Mouse (Mus musculus) regulatory T cell (primary cell): ENCODE results near the gene Ugt1a7c.
"Not testable (repeated sequence)": the region's sequence is repeated elsewhere in the genome, so short reads cannot be mapped to it uniquely, and the experiment has no call there.

Source experiments
- in situ Hi-C: fragments of 300-600 bp; cut with MboI, MseI; formaldehyde crosslinking; loops from one replicate; pipeline ENCODE4 v1.15.1; 2025; ENCODE audit warnings: high pct_unique_total_duplicates

Gene Ugt1a7c

GRCm38 (mm10) chr1:88094941-88095492 is at the start of gene Ugt1a7c:
TSS of gene Ugt1a7c (plus strand) at chr1:88095062.
- in situ Hi-C loops = loop anchor here (10.0 kb wide), 1 partner anchor 110 kb away; the partner anchor contains the start of genes Dnajb3 and Ugt1a2

- in situ Hi-C loops = not testable (repeated sequence)
These were observed 47.5 kb upstream of the Ugt1a7c start for GRCm38 (mm10) chr1:88047408-88047807.

GRCm38 (mm10) chr1:88055088-88055487 is 39.8 kb upstream of the Ugt1a7c start, which contains the start of gene Ugt1a10:
TSS of gene Ugt1a10 (plus strand) at chr1:88055388.
- in situ Hi-C loops = no loop called here

GRCm38 (mm10) chr1:88066472-88067102 is 28.3 kb upstream of the Ugt1a7c start:
- in situ Hi-C loops = not testable (repeated sequence)

GRCm38 (mm10) chr1:88070495-88070894 is 24.4 kb upstream of the Ugt1a7c start, which contains the start of gene Ugt1a9:
TSS of gene Ugt1a9 (plus strand) at chr1:88070800.
- in situ Hi-C loops = no loop called here

- in situ Hi-C loops = no loop called here
These were observed 24.0 kb upstream of the Ugt1a7c start for GRCm38 (mm10) chr1:88070902-88071301.

- in situ Hi-C loops = no loop called here
These were observed 20.4 kb upstream of the Ugt1a7c start for GRCm38 (mm10) chr1:88074471-88074870.

- in situ Hi-C loops = no loop called here
These were observed 17.7 kb upstream of the Ugt1a7c start for GRCm38 (mm10) chr1:88077128-88077527.

- in situ Hi-C loops = no loop called here
These were observed 13.2 kb upstream of the Ugt1a7c start for GRCm38 (mm10) chr1:88081670-88082069.

- in situ Hi-C loops = no loop called here
These were observed 8.7 kb upstream of the Ugt1a7c start for GRCm38 (mm10) chr1:88086125-88086524.

GRCm38 (mm10) chr1:88087513-88087912 is 7.3 kb upstream of the Ugt1a7c start, which contains the start of gene Ugt1a8:
TSS of gene Ugt1a8 (plus strand) at chr1:88087813.
- in situ Hi-C loops = no loop called here

GRCm38 (mm10) chr1:88092341-88092740 is 2.5 kb upstream of the Ugt1a7c start:
- in situ Hi-C loops = loop anchor here (10.0 kb wide), 1 partner anchor 112 kb away; the partner anchor contains the start of genes Dnajb3 and Ugt1a2

- in situ Hi-C loops = loop anchor here (10.0 kb wide), 1 partner anchor 111 kb away; the partner anchor contains the start of genes Dnajb3 and Ugt1a2
These were observed 589 bp upstream of the Ugt1a7c start for GRCm38 (mm10) chr1:88094270-88094676.

- in situ Hi-C loops = loop anchor here (10.0 kb wide), 1 partner anchor 106 kb away; the partner anchor contains the start of genes Dnajb3 and Ugt1a2
These were observed 3.7 kb downstream of the Ugt1a7c start for GRCm38 (mm10) chr1:88098546-88098945.

GRCm38 (mm10) chr1:88099691-88100090 is 4.8 kb downstream of the Ugt1a7c start:
- in situ Hi-C loops = loop anchor here (10.0 kb wide), 1 partner anchor 105 kb away; the partner anchor contains the start of genes Dnajb3 and Ugt1a2

- in situ Hi-C loops = not testable (repeated sequence)
These were observed 8.2 kb downstream of the Ugt1a7c start, which contains the start of gene Ugt1a6b for GRCm38 (mm10) chr1:88103019-88103418. TSS of gene Ugt1a6b (plus strand) at chr1:88103252.

GRCm38 (mm10) chr1:88103697-88104468 is 9.0 kb downstream of the Ugt1a7c start:
- in situ Hi-C loops = not testable (repeated sequence)

- in situ Hi-C loops = no loop called here
These were observed 10.0 kb downstream of the Ugt1a7c start for GRCm38 (mm10) chr1:88104667-88105430.

GRCm38 (mm10) chr1:88105656-88106055 is 10.8 kb downstream of the Ugt1a7c start:
- in situ Hi-C loops = no loop called here

GRCm38 (mm10) chr1:88109027-88109557 is 14.2 kb downstream of the Ugt1a7c start:
- in situ Hi-C loops = not testable (repeated sequence)

- in situ Hi-C loops = not testable (repeated sequence)
These were observed 14.7 kb downstream of the Ugt1a7c start for GRCm38 (mm10) chr1:88109604-88110003.
